Mouse (Mus musculus): ENCODE measurements around the gene Ulk2.
"Not testable (repeated sequence)": the region's sequence is repeated elsewhere in the genome, so short reads cannot be mapped to it uniquely, and the experiment has no call there.

Ulk2 gene

GRCm38 (mm10) chr11:61854988-61855411 is at the start of gene Ulk2:
Ulk2 (minus strand) TSS chr11:61855073.
- peak; percentile 92 for DNase-seq (ENCODE audit: extremely low spot score)

DNA sequence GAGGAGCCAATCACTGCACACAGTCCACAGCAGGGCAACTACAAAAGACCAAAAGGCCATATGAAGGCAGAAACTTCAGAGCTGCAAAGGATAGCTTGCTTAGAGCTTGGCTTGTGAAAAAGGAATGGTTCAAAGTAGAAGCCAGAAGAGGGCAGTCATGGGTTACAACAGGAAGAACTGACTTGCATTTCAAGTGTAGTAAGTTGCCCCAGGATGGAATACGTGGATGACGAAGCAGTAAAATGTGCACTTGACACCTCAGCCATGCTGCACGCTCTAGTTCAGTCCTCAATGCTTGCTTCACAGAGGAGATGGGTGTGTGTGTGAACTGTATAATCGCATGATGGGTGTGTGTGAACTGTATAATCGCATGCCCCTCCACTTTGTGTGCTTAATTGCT is 27.3 kb upstream of the Ulk2 start:
- peak; percentile 15 for DNase-seq (ENCODE audit: extremely low spot score)

- no peak for DNase-seq (ENCODE audit: extremely low spot score)
These were observed 25.0 kb upstream of the Ulk2 start for GRCm38 (mm10) chr11:61879921-61880320.

DNA sequence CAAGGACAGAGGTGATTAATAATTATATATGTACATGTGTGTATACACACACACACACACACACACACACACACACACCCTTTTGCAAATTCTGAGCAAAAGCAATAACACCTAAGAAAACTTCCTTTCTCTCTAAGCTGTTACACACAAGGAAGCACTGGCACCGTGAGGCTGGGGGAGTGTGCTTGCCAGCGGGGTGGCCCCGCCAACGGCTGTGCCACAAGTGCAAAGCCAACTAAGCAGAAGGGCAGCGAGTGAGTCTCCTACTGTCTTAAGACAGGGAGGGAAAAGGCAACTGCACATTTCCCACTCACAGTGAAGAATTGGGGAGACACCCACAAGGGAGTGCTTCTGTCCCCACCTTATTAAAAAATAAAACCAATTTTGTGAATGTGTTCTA is 17.0 kb upstream of the Ulk2 start:
- no peak for DNase-seq (ENCODE audit: extremely low spot score)

GRCm38 (mm10) chr11:61866856-61867255 is 12.0 kb upstream of the Ulk2 start:
- DNase-seq (ENCODE audit: extremely low spot score) = no peak

DNA sequence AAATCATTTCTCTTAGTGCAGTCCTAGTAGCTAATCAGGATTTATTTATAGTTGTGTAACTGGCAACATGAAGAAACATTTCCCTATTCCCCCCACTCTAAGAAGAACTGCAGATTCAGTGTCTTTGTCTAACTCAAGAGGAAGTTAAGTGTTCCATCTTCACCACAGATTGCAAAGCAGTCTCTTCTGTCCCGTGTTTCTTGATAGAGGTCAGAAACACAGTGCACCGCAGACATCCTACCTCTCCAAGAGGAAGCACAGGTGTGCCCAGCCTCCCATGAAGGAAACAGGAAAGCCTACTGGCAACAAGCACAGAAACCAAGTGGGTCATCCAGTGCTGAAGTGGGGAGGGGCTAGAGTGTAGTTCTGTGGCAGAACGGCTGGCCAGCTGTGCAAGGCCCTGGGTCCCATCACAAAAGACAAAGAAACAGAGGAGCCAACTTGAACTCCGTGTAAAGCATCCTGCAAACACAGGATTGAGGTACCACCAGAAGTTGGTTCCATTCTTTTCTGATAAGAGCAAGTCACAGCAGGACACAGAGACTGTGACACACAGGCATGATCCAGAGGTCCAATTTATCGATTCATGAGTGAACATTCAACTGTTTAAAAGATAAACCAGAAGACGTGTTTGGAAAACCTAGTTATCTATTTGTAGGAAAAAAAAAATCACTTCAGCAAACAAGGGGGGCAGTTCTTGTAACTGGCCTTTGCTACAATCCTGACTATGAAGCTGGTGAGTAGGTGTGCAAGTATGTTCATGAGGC is 7.1 kb upstream of the Ulk2 start:
- DNase-seq (ENCODE audit: extremely low spot score) = no peak

- DNase-seq (ENCODE audit: extremely low spot score) = no peak
These were observed 4.4 kb upstream of the Ulk2 start for GRCm38 (mm10) chr11:61859316-61859715.

GRCm38 (mm10) chr11:61855539-61855938 is 666 bp upstream of the Ulk2 start:
- no peak for DNase-seq (ENCODE audit: extremely low spot score)

- DNase-seq (ENCODE audit: extremely low spot score) = peak; percentile 84
These were observed 474 bp downstream of the Ulk2 start for GRCm38 (mm10) chr11:61854211-61854987.

- no peak for DNase-seq (ENCODE audit: extremely low spot score)
These were observed 1.2 kb downstream of the Ulk2 start for GRCm38 (mm10) chr11:61853659-61854058.

DNA sequence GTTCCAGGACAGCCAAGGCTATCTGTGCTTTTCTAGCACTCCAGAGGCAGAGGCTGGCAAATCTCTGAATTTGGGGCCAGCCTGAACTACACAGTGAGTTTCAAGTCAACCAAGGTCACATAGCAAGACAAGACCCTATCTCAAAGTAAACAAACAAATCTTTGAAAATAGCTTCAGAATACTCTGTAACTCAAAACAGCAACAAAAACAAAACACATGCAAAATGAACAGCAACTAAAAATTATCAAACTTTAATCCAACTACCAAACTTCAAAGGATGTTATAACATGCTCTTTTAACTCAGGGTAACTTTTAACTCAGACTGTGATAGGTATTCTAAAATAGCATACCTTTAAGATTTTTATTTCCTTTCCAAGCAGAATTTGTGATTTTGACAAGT is 2.0 kb downstream of the Ulk2 start:
- DNase-seq (ENCODE audit: extremely low spot score) = no peak

DNA sequence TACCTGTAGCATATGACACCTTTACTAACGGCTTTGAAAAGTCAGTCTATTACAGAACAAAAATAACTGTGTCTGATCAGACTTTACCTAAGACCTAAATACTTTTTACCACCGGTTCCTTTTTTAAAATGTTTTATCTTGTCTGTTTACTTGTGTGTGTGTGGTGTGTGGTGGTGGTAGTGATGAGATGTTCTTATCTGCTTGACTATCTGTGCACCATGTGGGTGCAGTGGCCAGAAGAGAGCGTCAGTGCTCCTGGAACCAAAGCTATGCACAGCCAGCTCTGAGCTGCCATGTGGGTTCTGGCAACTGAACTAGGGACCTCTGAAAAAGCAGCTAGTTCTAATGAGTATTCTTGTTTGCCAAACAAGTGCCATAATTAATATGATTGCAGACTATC is 3.7 kb downstream of the Ulk2 start:
- DNase-seq (ENCODE audit: extremely low spot score) = no peak

GRCm38 (mm10) chr11:61840663-61841062 is 14.2 kb downstream of the Ulk2 start:
- DNase-seq (ENCODE audit: extremely low spot score) = not testable (repeated sequence)

DNA sequence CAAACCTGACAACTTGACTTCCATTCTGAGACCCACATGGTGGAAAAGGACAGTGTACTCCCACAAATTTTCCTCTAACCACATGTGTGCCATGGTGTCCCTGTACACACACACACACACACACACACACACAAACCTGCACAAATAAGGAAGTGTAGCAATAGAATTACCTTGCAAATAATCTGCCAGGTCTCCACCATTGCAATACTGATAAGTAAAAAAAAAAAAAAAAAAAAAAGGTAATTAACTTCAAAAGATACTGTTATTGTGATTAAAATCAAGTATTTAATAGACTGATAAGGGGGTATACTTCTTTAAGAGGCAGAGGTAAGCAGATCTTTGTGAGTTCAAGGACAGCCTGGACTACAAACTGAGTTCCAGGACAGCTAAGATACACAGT is 14.9 kb downstream of the Ulk2 start:
- DNase-seq (ENCODE audit: extremely low spot score) = no peak

GRCm38 (mm10) chr11:61839182-61839581 is 15.7 kb downstream of the Ulk2 start:
- no peak for DNase-seq (ENCODE audit: extremely low spot score)

GRCm38 (mm10) chr11:61809793-61810192 is 45.1 kb downstream of the Ulk2 start:
- DNase-seq (ENCODE audit: extremely low spot score) = peak; percentile 12

DNA sequence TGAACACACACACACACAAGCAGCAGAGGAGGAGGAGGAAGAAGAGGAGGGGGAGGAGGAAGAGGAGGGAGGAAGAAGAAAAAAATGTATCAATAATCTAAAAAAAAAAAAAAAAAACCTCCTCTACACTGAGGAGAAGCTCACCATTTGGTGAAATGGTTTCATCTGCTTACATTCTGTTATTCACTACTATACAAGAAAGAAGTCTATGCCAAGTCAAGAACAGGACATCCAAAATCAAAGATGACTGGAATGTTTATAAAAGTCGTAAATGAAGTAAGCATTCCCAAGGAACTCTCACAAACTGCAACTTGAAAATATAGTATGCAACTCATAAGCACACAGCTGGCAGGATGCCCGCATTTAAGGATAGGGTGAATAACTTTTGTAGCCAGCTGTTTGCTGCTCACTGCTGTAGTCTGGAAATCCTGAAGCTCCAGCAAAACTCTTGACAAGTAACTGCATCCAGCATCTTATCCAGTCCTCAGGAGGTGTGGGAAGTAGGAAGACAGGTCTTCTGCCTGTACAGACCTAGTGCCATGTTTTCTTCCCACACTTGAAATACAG is 46.2 kb downstream of the Ulk2 start:
- DNase-seq (ENCODE audit: extremely low spot score) = no peak

- no peak for DNase-seq (ENCODE audit: extremely low spot score)
These were observed 61.4 kb downstream of the Ulk2 start for GRCm38 (mm10) chr11:61793441-61793840.

- DNase-seq (ENCODE audit: extremely low spot score) = no peak
These were observed 66.3 kb downstream of the Ulk2 start for GRCm38 (mm10) chr11:61788550-61788949.

- DNase-seq (ENCODE audit: extremely low spot score) = not testable (repeated sequence)
These were observed 72.3 kb downstream of the Ulk2 start for GRCm38 (mm10) chr11:61782526-61782925.

DNA sequence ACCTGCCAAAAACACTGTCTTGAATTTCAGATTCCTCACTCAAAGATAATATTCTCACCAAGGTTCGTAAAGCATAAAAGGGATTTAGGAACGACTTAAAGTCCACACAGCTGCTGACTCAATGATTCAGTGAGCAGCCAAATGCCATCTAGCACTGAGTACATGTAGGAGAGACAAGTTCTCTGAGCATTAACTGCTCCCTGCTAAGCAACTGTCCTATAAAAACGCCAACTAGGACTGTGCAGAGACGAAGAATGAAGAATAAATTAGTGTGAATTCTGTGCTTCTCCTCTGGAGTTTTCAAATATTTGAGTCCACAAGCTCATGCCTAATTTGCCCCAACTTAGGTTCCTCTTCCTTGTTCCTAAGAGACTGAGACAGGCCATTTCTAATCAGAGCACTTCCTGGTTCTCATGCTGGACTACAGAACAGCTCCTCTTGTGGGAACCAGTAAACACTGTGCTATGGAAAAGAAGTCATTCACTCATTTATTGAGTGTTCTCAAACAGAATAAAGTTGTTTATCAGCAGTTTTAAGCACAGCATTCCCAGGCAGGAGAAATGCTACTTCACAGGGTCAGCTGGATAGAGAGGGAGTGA is 80.2 kb downstream of the Ulk2 start:
- no peak for DNase-seq (ENCODE audit: extremely low spot score)

Measured in embryo, embryonic 9.5 days (tissue).